Mouse (Mus musculus) gastrocnemius, adult 2 months (tissue): ENCODE results near the gene Fibcd1. TPM values are rescaled to one million over a fixed set of nuclear protein-coding genes. Genes with fewer than 3 reads are reported as not detected.
A peak's percentile ranks its signal among the peaks of the same experiment; 100 is the strongest.

Experiments
- DNase-seq: peaks from one replicate; pipeline ENCODE4 v3.0.0; 2022
- H3K27ac ChIP-seq: fragments of 200-600 bp; 2 replicates; pipeline ENCODE4 v1.8.1; 2022; ENCODE audit warnings: mild to moderate bottlenecking
- H3K4me3 ChIP-seq: fragments of 200-600 bp; 2 replicates; pipeline ENCODE4 v1.8.1; 2022; ENCODE audit warnings: mild to moderate bottlenecking, moderate library complexity
- CTCF ChIP-seq: fragments of 200-600 bp; IDR thresholded peaks from 2 replicates; pipeline ENCODE4 v1.8.1; 2022; ENCODE audit warnings: antibody characterized with exemption, mild to moderate bottlenecking, moderate library complexity
- intact Hi-C: fragments of 180-260 bp; cut with DNase I; formaldehyde crosslinking; loops from one replicate; pipeline ENCODE4 v1.15.1; 2025
- total RNA-seq, 2 experiments: library from RNA; stranded (reverse); gene quantifications; 2 replicates each; pipeline ENCODE4 v1.2.3; 2021

The Fibcd1 gene
- total RNA-seq, 2 experiments from 2014 or later, result not detected

GRCm38 (mm10) chr2:31822524-31823371 lies 23.1 kb downstream of the Fibcd1 start:
- TF ChIP-seq CTCF, result no peak
- peak overlapping the region; percentile 48 for H3K4me3 ChIP-seq
- no peak overlapping the region for H3K27ac ChIP-seq
- no peak for DNase-seq
- intact Hi-C loops, result no loop called here

- intact Hi-C loops, result loop anchor here (1.0 to 2.0 kb wide), 2 partner anchors 69 to 100 kb away; no protein-coding TSS in a partner anchor
- H3K27ac ChIP-seq, result no peak overlapping the region
- peak; percentile 72 for TF ChIP-seq CTCF
- H3K4me3 ChIP-seq, result no peak overlapping the region
- DNase-seq, result peak; percentile 79
These were observed 30.4 kb downstream of the Fibcd1 start for GRCm38 (mm10) chr2:31815367-31815766.

GRCm38 (mm10) chr2:31814699-31815098 lies 31.1 kb downstream of the Fibcd1 start:
- no peak overlapping the region for H3K27ac ChIP-seq
- H3K4me3 ChIP-seq, result no peak overlapping the region
- TF ChIP-seq CTCF, result no peak
- intact Hi-C loops, result loop anchor here (1.0 to 2.0 kb wide), 2 partner anchors 70 to 101 kb away; no protein-coding TSS in a partner anchor
- DNase-seq, result no peak

- intact Hi-C loops, result loop anchor here (2.0 kb wide), 1 partner anchor 71 kb away; no protein-coding TSS in a partner anchor
These were observed 32.2 kb downstream of the Fibcd1 start for GRCm38 (mm10) chr2:31813641-31814040.

GRCm38 (mm10) chr2:31811086-31811958 lies 34.5 kb downstream of the Fibcd1 start:
- no peak overlapping the region for H3K27ac ChIP-seq
- intact Hi-C loops, result no loop called here
- TF ChIP-seq CTCF, result no peak

More at GRCm38 (mm10) chr2:31813641-31814040, 32.2 kb downstream of the Fibcd1 start:
- no peak for DNase-seq
- H3K4me3 ChIP-seq, result no peak overlapping the region
- H3K27ac ChIP-seq, result no peak overlapping the region
- TF ChIP-seq CTCF, result no peak

GRCm38 (mm10) chr2:31810444-31810843 lies 35.4 kb downstream of the Fibcd1 start, which contains the start of gene Qrfp:
TSS of gene Qrfp (minus strand) at chr2:31810580.
- intact Hi-C loops, result no loop called here
- Histone ChIP-seq H3K27ac (no peak within 1 kb of the TSS), H3K4me3 (no peak within 1 kb of the TSS)
- no peak for DNase-seq
- no peak for TF ChIP-seq CTCF

More at GRCm38 (mm10) chr2:31811086-31811958, 34.5 kb downstream of the Fibcd1 start:
- no peak overlapping the region for H3K4me3 ChIP-seq
- no peak for DNase-seq

- H3K27ac ChIP-seq, result no peak overlapping the region
- intact Hi-C loops, result no loop called here
- no peak overlapping the region for H3K4me3 ChIP-seq
- TF ChIP-seq CTCF, result no peak
- no peak for DNase-seq
These were observed 36.5 kb downstream of the Fibcd1 start for GRCm38 (mm10) chr2:31809358-31809740.

GRCm38 (mm10) chr2:31808410-31809357 lies 37.1 kb downstream of the Fibcd1 start:
- TF ChIP-seq CTCF, result no peak
- H3K27ac ChIP-seq, result no peak overlapping the region
- no peak for DNase-seq
- no peak overlapping the region for H3K4me3 ChIP-seq
- intact Hi-C loops, result no loop called here

GRCm38 (mm10) chr2:31806639-31807382 lies 39.0 kb downstream of the Fibcd1 start:
- no peak for DNase-seq
- Histone ChIP-seq H3K4me3 (no peak overlapping the region), H3K27ac (no peak overlapping the region)
- no peak for TF ChIP-seq CTCF
- intact Hi-C loops, result no loop called here

- no peak for DNase-seq
- Histone ChIP-seq H3K4me3 (no peak overlapping the region), H3K27ac (no peak overlapping the region)
- no peak for TF ChIP-seq CTCF
- intact Hi-C loops, result no loop called here
These were observed 42.3 kb downstream of the Fibcd1 start for GRCm38 (mm10) chr2:31803480-31803879.

- no peak overlapping the region for H3K27ac ChIP-seq
- no peak for TF ChIP-seq CTCF
- intact Hi-C loops, result no loop called here
These were observed 43.0 kb downstream of the Fibcd1 start for GRCm38 (mm10) chr2:31802811-31803210.

More at GRCm38 (mm10) chr2:31802811-31803210, 43.0 kb downstream of the Fibcd1 start:
- no peak for DNase-seq
- no peak overlapping the region for H3K4me3 ChIP-seq
